Mouse (Mus musculus): ENCODE measurements at regions not wholly inside any gene's neighbourhood (a gene's known extent, or its start where the extent isn't known, plus 50 kb on each side); places are given as distances from the start of the nearest gene placed in this dataset.
"Not testable (repeated sequence)": the region's sequence is repeated elsewhere in the genome, so short reads cannot be mapped to it uniquely, and the experiment has no call there.

DNA sequence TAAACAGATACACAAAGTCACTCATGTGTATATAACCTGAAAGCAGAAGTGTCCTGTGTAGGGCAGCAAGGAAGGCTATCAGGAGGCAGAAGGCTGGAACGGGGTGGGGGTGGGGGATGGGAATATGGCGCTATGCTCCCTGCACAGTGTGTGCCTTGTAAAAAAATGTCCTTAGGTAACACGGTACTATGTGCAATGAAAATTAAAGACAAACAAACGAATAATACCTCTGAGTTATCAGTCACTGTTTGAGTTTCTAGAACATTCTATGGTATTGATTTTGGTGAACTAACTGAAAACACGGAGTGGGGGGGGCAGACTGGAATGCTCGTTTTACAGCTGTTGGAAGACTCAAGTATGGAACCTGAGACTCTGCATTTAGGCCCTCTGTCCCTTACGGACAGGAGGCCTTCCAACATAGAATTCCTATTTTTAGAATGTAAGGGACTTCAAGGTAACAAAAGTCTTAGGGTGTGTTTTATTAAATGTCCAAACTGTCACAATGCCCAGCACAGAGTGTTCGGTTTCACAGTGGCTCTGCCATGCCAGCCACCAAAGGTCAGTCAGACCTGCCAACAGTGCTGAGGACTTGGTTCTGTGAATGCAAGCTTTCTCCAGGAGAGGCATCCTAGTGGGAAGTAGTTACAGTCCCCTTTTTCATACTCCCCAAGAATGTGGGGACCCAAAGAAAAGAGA is 240.6 kb downstream of the Ano6 start:
- no peak for DNase-seq (ENCODE audit: low spot score in 2 of 2)

DNA sequence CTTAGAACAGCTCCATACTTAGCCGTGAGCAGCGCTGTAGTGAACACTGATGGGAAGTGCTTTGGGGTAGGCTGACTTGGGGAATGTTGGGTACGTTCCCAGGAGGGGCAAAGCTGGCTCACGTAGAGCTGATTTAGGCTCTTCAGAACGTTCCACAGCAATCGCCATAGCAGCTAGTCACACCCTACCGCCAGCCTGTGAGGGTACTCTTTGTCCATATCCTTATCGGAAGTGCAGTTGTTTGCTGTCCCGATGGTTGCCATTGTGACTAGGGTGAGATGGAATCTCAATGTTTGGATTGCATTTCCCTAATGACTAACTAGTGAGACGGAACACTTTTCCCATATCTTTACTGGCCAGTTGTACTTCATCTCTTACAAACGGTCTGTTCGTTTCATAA is 244.6 kb downstream of the Ano6 start:
- no peak for DNase-seq (ENCODE audit: low spot score in 2 of 2)

DNA sequence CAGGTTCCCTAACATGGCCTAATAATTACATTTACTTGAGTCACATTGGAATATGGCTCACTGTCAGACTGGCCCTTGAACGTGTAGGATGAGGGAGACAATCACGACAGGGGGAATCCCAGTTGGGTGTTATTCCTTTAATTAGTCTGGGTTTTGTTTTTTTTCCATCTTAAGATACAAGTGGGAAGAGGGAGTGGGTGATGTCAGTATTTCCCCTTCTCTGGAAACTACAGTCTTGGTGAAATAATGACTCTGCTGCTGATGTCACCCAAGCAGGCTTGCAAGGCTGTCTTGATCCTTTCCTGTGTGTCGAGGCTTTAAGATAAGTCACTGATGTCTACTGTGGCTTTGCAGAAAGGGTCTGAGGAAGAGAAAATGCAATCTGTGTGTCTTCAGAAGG is 241.8 kb upstream of the Arid2 start:
- DNase-seq (ENCODE audit: low spot score in 2 of 2), result no peak

DNA sequence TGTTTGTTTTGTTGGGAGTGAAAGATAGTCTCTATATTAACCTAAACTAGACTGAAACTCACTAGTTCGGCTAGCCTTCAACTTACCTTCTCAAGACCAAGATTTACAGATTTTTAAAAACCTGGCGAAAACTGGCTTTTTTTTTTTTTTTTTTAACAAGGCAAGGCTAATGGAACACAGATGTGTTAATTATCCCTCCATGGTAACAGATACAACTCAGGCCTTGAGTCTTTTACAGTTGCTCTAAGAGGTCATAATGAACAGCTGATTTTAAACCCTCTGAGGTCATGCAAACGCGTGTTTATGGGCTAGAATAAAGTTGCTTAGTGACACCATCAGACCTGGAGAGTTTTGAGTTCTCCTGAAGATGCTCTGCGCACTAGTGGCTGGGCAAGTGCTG is 240.7 kb upstream of the Arid2 start:
- DNase-seq (ENCODE audit: low spot score in 2 of 2), result no peak

DNA sequence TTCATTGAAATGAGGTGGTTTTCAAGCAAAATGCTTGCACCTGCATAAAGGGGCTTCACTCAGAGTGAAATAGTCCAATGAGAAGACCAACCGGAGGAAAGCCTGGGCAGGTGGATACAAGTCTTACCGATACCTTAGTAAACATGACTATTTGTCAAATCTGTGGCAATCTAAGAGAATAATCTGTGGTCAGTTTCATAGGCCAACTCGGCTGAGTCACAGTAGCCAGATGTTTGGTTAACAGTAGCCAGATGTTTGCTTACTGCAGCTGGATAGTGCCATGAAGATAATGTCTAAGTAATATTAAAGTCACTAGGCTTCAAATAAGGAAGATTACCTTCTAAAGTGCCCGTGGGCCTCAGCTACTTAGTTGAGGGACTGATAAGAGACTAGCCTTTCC is 236.9 kb upstream of the Arid2 start:
- DNase-seq (ENCODE audit: low spot score in 2 of 2), result no peak

DNA sequence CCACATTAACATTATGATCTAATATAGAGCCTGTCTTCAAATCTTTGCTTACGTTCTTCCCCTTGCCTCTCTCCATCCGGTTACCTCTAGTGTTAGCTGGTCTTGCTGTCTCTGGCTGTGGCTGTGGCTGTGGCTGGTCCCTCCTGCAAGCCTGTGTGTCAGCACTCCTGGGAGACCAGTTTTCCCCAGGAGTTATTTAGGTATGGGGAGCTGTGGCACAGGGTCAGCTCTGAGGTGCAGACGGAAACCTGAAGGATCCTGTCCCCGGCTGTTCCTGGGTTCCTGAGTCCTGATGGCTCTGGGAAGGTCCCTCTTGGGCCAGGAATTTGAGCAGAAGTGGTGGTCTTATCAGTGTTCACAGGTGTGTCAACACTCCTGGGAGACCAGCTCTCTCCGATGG is 234.7 kb upstream of the Arid2 start:
- DNase-seq (ENCODE audit: low spot score in 2 of 2), result no peak

DNA sequence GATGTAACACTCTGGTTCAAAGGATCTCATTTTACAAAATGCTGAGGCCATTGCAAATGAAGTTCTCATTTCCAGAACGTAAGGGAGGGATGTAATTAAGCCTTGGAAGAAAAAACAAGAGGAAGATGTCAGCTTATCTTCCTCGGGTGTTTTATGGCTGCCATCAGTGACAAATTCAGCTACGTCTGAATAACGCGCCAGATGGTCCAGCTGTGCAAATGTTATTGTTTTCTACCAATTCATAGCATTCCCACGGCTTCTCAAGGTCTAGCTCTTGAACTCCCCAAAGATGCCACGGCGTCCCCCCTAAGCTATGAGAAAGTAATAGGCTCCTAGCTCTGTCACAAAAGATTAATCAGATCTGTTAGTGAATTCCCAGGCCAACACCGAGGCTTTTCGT is 232.0 kb upstream of the Arid2 start:
- no peak for DNase-seq (ENCODE audit: low spot score in 2 of 2)

DNA sequence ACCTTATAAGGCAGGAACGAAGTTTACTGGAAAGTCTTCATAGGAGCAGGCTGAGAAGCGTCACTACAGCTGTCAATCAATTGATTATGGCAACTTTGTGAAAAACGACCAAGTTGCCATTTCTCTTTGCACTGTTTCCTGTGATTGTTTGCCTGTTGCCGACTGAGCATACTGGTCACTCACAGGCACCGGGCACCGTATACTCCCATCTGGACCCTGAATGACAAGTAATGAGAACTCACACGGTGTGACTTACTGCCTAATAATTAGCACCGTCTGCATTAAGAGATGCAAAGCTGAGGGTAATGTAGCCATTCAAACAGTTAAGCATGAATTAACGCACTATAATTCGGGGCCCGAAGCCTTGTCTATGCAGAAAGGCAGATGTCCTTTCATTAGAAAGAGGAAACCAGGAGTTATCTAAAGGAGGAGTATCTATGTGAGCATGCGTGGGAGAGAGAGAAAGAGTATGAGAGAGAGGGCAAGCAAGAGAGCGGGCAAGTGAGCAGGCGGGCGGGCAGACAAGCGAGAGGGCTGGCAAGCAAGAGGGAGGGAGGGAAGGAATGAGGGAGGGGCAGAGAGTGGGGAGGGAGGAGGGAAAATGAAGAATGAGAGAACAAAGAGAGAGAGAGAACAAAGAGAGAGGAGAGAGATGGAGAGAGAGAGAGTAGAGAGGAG is 231.4 kb upstream of the Arid2 start:
- DNase-seq (ENCODE audit: low spot score in 2 of 2), result no peak

DNA sequence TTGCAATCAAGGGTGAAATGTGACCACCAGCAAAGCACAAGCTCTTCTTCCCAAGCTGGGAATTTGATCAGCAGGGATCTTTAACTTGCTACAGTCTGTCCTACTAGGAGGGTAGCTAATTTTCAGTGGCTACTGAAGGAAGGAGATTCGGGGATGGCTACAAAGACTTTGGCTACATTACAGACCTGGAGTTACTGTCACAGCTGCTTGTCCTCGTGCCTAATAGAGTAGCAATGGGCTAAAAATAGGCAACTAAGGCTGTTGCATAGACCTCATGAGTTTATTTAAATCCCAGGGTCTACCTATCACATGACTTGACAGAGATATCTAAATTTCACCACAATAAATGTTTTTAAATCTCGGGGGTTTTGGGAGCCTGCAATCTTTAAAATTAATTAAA is 227.7 kb upstream of the Arid2 start:
- no peak for DNase-seq (ENCODE audit: low spot score in 2 of 2)

DNA sequence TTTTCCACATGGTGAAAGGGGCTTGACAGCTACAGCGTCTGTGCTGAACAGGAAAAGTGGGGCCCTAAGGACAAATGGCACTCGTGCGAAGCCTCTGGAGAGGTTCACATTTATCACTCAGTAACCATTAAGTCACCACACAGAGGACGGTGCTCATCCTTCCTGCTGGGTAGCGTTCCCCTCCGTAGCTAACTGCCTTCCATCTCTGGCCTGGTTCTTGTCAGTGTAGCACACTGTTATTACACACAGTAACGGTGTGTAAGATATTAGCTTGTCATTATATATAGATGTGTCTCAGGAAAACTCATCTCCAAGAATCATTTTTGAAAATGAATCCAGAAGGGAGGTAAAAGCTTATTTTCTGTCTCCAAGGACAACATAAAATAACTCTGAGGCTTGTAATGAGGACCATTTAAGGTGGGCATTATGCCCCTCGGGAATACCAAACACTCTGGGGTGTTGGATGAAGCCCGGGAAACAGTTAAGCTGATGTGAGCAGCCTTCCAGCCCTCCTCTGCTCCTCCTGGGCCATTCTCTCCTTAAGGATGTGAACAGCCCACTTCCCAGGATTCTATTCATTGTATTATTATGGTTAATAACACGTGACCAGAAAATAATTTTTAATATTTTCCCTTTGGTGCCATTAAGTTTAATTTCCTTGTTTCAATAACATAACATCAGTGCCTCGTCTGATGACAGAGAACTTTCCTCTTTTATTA is 222.7 kb upstream of the Arid2 start:
- no peak for DNase-seq (ENCODE audit: low spot score in 2 of 2)

DNA sequence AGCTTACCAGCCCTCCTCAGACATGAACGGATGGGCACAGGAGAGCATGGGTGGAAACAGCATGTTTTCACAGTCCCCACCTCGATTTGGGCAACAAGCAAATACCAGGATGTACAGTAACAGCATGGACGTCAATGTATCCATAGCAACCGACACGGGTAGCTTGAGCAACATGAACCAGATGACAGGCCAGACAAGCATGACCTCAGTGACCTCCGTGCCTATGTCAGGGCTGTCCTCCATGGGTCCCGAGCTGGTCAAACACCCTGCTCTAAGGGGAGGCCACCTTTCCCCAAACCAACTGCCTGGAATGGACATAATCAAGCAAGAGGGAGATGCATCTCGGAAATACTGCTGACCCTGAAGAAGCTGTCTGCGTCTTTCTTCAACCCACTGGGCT is 211.7 kb upstream of the Arid2 start:
- DNase-seq (ENCODE audit: low spot score in 2 of 2), result no peak

DNA sequence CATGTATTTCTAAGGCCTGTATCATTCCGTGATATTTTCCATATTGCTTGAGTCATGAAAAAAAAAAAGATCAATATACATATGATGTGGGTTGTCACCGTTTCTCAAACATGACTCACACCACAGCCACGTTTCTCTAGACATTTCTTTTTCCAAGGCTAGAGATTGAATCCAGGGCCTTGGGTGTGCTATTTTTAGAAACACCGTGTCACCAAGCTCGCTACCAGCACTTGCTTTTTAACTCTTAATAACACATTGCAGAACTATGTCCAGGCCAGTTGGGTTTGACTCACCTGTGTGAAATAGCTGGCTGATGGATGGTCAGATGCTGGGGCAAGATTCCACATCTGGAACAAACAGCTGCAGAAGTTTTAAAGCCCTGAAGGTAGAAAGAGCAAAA is 209.6 kb upstream of the Arid2 start:
- no peak for DNase-seq (ENCODE audit: low spot score in 2 of 2)

DNA sequence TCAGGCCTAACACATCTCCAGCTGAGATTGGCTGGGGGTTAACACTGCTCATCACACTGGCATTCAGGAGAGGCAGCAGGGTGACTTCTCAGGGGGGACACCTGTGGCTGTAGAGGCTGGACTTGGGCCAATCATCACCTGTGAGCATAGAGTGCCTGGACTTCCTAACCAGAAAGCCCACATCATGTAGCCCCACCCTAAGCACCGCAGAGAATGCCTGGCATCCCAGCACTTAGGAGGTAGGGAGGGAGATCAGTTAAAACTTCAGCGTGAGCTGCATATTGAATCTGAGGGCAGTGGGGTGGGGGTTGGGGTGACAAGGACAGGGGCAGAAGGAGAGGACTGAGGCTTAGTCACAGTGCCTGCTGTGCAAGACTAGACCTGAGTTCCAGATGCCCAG is 208.7 kb upstream of the Arid2 start:
- DNase-seq (ENCODE audit: low spot score in 2 of 2), result no peak

DNA sequence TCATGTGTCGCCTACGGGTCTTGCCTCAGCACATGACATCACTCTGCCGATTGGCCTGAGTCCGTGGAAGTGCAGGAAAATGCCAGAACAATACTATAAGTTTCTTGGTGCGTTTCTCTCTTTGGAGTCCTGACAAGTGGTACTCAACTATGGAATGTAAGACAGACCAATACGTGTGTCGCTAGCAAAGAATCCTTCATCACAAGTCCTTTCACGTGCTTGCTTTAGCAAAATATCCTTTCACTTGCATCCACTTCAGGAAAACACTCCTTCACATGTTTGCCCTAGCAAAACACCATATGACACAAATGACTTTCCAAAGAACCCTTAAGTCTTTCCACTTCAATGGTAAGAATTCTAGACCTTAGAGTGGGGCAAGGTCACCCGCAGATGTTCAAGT is 197.6 kb upstream of the Arid2 start:
- no peak for DNase-seq (ENCODE audit: low spot score in 2 of 2)

DNA sequence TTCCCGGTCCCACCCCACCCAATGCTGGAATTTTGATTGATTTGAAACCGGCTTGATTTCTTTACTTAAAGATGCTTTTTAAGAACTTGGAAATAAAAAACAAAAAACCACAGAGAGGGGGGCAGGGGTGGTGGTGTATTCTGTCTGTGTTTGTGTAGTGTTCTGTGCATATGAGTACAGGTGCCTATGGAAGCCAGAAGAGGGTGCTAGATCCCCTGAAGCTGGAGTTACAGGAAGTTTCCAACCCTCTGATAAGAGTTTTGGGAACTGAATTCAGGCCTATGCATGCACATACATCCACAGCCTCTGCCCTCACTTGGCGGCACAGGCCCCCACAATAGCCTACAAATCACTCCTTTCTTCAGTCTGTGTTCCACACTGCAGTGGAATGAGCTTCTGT is 190.9 kb upstream of the Arid2 start:
- DNase-seq (ENCODE audit: low spot score in 2 of 2), result no peak

DNA sequence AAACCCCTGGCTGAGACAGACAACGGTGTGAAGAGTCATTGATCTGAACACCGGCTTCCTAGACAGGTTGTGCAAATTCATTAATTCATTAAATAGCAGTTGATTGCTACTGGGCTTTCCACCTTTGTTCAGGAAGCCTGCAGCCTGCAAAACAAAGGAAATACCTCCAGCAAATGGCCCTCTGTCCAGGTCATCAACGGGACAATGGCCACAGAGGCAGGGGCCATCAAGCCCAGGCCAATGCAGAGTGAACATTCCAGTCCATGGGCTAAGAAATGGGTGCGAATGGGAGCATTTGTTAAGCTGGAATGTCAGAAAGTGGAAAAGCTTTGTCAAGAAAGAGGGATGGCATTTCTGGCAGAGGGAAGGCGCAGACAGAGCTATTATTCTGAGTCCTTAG is 188.5 kb upstream of the Arid2 start:
- no peak for DNase-seq (ENCODE audit: low spot score in 2 of 2)

DNA sequence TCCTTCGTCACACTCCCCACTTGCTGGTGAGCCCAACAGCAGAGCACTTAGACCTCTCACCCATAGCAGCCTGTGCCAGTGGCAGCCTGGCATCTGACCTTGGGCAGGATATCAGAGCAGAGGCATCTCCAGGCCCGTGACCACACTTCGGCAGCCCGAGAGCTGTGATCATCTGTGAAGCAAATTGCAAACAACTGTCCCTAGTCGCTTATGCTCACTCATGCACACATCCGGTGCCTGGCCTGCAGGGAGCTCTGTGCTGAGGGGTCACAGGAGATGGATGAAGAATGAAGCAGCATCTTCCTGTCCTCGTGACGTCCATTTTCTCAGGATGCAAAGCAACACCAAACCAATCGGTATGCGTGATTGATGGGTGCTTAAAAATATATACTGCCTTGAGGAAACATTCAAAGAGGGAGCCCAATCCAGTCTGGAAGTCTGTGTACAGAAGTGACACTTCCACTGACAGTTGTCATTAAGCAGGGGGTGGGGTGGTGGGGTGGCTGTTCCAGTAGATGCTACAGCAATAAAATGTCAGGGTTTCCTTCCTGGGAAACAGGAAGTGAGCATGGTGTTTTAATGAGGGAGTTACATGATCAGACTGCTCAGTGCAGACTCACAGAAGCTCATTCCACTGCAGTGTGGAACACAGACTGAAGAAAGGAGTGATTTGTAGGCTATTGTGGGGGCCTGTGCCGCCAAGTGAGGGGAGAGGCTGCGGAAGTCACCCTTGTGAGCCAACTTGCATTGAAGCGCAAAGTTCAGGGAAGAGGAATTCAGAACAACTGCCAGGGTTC is 187.3 kb upstream of the Arid2 start:
- not testable (repeated sequence) for DNase-seq (ENCODE audit: low spot score in 2 of 2)

DNA sequence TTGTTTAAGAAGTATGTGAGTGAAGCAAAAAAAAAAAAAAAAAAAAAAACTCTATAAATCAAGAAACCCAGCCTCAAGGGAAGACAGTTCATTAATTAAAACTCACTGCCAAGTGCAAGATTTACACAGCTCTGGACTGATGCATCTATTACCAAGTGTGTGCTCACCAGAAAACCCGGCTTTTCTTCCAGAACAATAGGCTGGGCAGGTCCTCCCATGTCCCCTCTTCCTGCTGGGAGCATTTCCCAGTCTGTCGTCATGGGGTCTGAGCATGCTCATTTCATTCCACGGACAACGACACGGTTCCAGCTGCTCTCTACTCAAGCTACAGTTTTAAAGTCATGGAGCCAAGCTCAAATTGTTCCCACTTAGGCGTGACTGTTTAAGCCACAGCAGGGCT is 183.6 kb upstream of the Arid2 start:
- DNase-seq (ENCODE audit: low spot score in 2 of 2), result no peak

DNA sequence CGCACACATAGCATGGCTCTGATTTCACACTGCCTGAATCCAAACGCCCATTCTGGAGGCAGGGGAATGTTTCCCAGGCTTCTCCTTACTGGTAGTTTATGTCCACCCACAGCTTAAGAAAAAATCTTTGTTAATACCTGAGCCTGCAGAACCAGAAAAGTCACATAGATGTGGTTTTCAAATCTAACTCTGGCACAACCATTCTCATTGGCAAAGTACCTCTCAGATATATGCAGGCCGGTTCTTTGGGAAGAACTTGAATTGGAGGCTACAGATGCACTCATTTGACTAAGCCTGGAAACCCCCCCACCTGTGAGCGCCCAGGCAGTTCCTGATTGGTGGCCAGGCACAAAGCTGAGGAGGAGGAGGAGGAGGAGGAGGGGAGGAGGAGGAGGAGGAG is 179.8 kb upstream of the Arid2 start:
- DNase-seq (ENCODE audit: low spot score in 2 of 2), result no peak

DNA sequence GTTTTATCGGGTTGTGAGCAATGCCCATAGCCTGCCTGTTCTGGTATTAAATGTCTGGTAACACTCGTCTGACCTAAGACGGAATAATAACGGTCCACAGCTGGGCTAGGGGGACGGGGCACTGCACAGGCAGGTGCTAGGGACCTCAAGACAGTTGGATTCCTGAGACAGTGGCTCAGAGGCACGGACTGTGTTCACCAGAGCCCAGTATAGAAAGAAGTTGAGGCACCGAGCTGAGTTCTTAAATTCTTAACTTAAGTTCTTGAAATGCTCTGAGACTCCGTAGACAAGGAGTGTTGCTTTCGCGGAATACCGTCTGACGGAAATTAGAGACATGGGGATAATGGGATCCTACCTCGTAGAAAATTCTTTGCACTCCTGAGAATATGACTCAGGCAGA is 174.2 kb upstream of the Arid2 start:
- DNase-seq (ENCODE audit: low spot score in 2 of 2), result no peak

DNA sequence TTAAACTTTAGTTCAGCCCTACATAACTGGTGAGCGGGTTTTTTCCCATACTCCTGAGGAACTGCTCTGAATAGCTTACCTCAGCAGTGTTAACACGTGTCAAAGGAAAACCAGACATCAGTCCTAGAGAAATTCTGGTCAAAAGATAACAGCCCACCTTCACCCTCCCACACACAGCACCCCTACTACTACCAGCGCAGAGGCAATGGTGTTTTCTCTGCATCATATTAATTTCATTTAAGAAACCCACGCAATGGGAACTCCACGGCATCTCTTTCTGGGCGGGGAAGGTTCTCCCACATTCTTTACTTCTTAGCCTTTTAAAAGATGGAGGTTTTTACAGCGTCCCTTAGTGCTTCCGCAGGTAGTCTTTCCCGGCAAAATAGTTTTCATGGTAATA is 172.7 kb upstream of the Arid2 start:
- no peak for DNase-seq (ENCODE audit: low spot score in 2 of 2)

DNA sequence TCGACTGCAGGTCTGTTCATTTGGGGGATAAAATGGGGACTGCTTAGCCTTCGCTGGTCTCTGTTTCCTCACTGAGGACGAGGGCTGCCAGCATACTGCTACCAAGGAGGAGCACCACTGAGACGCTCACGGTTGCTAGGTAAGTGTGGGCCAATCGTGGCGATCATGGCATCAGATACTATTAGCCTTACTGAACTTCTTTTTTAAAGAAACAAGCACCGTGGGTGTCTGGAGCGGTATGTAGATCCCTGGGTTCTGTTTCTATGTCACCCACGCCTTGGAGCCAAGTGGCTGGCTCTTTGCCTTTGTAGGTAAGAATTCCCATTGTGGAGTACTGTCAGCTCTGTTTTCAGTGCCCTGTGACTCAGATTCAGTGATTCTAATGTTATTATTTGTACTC is 172.1 kb upstream of the Arid2 start:
- DNase-seq (ENCODE audit: low spot score in 2 of 2), result no peak
